Mouse (Mus musculus) mouse embryonic stem cell (cell line): Measurements from ENCODE around the gene Hccs.

Experiments
- in situ Hi-C, 2 experiments: fragments of 300-500 bp; cut with MboI; formaldehyde crosslinking; loops; 1 replicate in 1 of 2; 3 replicates in 1 of 2; pipeline ENCODE4 v1.14.3; 2019 to 2020; ENCODE audit warnings: low sequenced_read_pairs in 2 of 2, low pct_unique_long_range_greater_than_20kb in 1 of 2, mixed read lengths in 1 of 2; ENCODE audit not compliant: unreplicated experiment in 1 of 2

Hccs gene

GRCm38 (mm10) chrX:169319945-169320667, at the start of gene Hccs:
Gene Hccs (minus strand): TSS chrX:169320372.
- in situ Hi-C loops: loop anchor here in 1 of 2 experiments (25.0 kb wide), 1 partner anchor 658 kb away; the partner anchor contains the start of gene Msl3

GRCm38 (mm10) chrX:169357146-169357772, 37.1 kb upstream of the Hccs start:
- in situ Hi-C loops: no loop called here

GRCm38 (mm10) chrX:169338213-169338612, 18.0 kb upstream of the Hccs start:
- in situ Hi-C loops: no loop called here

- in situ Hi-C loops: no loop called here
Observed at GRCm38 (mm10) chrX:169337559-169337958, 17.4 kb upstream of the Hccs start.

- in situ Hi-C loops: no loop called here
Observed at GRCm38 (mm10) chrX:169332264-169332663, 12.1 kb upstream of the Hccs start.

GRCm38 (mm10) chrX:169325929-169326595, 5.9 kb upstream of the Hccs start:
- in situ Hi-C loops: no loop called here

- in situ Hi-C loops: loop anchor here in 1 of 2 experiments (25.0 kb wide), 1 partner anchor 658 kb away; the partner anchor contains the start of gene Msl3
Observed at GRCm38 (mm10) chrX:169320668-169321005, 465 bp upstream of the Hccs start.

- in situ Hi-C loops: loop anchor here in 1 of 2 experiments (25.0 kb wide), 1 partner anchor 657 kb away; the partner anchor contains the start of gene Msl3
Observed at GRCm38 (mm10) chrX:169319066-169319760, 959 bp downstream of the Hccs start.

GRCm38 (mm10) chrX:169308559-169308958, 11.6 kb downstream of the Hccs start:
- in situ Hi-C loops: loop anchor here in 1 of 2 experiments (25.0 kb wide), 1 partner anchor 646 kb away; the partner anchor contains the start of gene Msl3

GRCm38 (mm10) chrX:169303945-169304344, 16.2 kb downstream of the Hccs start:
- in situ Hi-C loops: loop anchor here in 1 of 2 experiments (25.0 kb wide), 1 partner anchor 642 kb away; the partner anchor contains the start of gene Msl3

- in situ Hi-C loops: loop anchor here in 1 of 2 experiments (25.0 kb wide), 1 partner anchor 640 kb away; the partner anchor contains the start of gene Msl3
Observed at GRCm38 (mm10) chrX:169302271-169303045, 17.7 kb downstream of the Hccs start.

GRCm38 (mm10) chrX:169299579-169299978, 20.6 kb downstream of the Hccs start:
- in situ Hi-C loops: no loop called here

GRCm38 (mm10) chrX:169263433-169264172, 56.6 kb downstream of the Hccs start:
- in situ Hi-C loops: no loop called here

- in situ Hi-C loops: no loop called here
Observed at GRCm38 (mm10) chrX:169262212-169262611, 58.0 kb downstream of the Hccs start.

- in situ Hi-C loops: no loop called here
Observed at GRCm38 (mm10) chrX:169261034-169261433, 59.1 kb downstream of the Hccs start.

- in situ Hi-C loops: no loop called here
Observed at GRCm38 (mm10) chrX:169256741-169257140, 63.4 kb downstream of the Hccs start.

GRCm38 (mm10) chrX:169255915-169256314, 64.3 kb downstream of the Hccs start:
- in situ Hi-C loops: no loop called here
